Mouse (Mus musculus) midbrain, embryonic 13.5 days (tissue): ENCODE data around the gene Cxcl16. TPM values are rescaled to one million over a fixed set of nuclear protein-coding genes. Genes with fewer than 3 reads are reported as not detected.
"Not testable (repeated sequence)": the region's sequence is repeated elsewhere in the genome, so short reads cannot be mapped to it uniquely, and the experiment has no call there.

ENCODE experiments used
- ATAC-seq: fragments of 200-750 bp; cut with Nextera tagmentation; 2 replicates; pipeline ENCODE4 v1.8.0; 2017; ENCODE audit warnings: mild to moderate bottlenecking, moderate TSS enrichment, moderate library complexity
- H3K27ac ChIP-seq: fragments of 300-500 bp; sonication (generic); 2 replicates; pipeline ENCODE4 v1.5.1; 2015; ENCODE audit warnings: inconsistent platforms, mild to moderate bottlenecking, moderate library complexity
- H3K27me3 ChIP-seq: fragments of 300-500 bp; sonication (generic); 2 replicates; pipeline ENCODE4 v1.6.1; 2015; ENCODE audit warnings: mild to moderate bottlenecking, inconsistent platforms
- H3K36me3 ChIP-seq: fragments of 300-500 bp; sonication (generic); 2 replicates; pipeline ENCODE4 v1.6.1; 2015; ENCODE audit warnings: mild to moderate bottlenecking, inconsistent platforms
- H3K4me1 ChIP-seq: fragments of 300-500 bp; sonication (generic); replicated peaks from 2 replicates; pipeline ENCODE4 v1.6.1; 2015; ENCODE audit warnings: inconsistent platforms
- H3K4me2 ChIP-seq: fragments of 300-500 bp; sonication (generic); replicated peaks from 2 replicates; pipeline ENCODE4 v1.6.1; 2015; ENCODE audit warnings: moderate library complexity, mild to moderate bottlenecking, inconsistent platforms
- H3K4me3 ChIP-seq: fragments of 300-500 bp; sonication (generic); replicated peaks from 2 replicates; pipeline ENCODE4 v1.5.1; 2015; ENCODE audit warnings: mild to moderate bottlenecking, inconsistent platforms
- H3K9ac ChIP-seq: fragments of 300-500 bp; sonication (generic); replicated peaks from 2 replicates; pipeline ENCODE4 v1.6.1; 2015; ENCODE audit warnings: mild to moderate bottlenecking, inconsistent platforms
- H3K9me3 ChIP-seq: fragments of 300-500 bp; sonication (generic); 2 replicates; pipeline ENCODE4 v1.6.1; 2016; ENCODE audit warnings: mild to moderate bottlenecking, inconsistent platforms
- WGBS: fragments of 180-500 bp; shearing (Covaris S2); methylation state at CpG from one replicate; pipeline ENCODE4 v1.1.7; 2015; 5-methylcytosine and 5-hydroxymethylcytosine counted together
- polyA plus RNA-seq: library from polyadenylated mRNA; unstranded; fragments of >200 nt; fragmentation: Nextera tagmentation; extraction: Ambion mirVana; gene quantifications from 2 replicates; pipeline ENCODE4 v1.2.1, GENCODE M21; 2015

Cxcl16 gene
- polyA plus RNA-seq, 1 experiment from 2014 or later, result 1.6 TPM

DNA sequence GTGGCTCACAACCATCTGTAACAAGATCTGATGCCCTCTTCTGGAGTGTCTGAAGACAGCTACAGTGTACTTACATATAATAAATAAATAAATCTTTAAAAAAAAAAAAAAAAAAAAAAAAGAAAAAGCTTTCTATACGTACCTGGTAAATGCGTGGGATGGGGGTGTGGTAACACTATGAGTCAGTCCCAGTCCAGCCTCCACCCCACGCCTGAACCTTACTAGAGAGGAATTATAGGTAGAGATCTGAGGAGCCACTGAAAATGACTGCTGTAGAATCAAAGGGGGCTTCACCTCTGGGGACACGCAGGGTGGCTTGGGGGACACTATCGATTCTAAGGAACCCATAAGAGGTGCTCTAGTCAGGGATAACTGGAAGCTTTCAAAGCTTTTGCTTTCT is 13.5 kb upstream of the Cxcl16 start:
- not testable (repeated sequence) for H3K4me1 ChIP-seq, H3K4me2 ChIP-seq, H3K4me3 ChIP-seq, H3K27me3 ChIP-seq, ATAC-seq, H3K27ac ChIP-seq, H3K36me3 ChIP-seq, H3K9ac ChIP-seq, H3K9me3 ChIP-seq
- 88% methylated on average over 5 of the region's 5 CpGs for WGBS

GRCm38 (mm10) chr11:70472716-70473115 is 12.9 kb upstream of the Cxcl16 start:
- no peak overlapping the region for H3K4me2 ChIP-seq
- H3K9ac ChIP-seq, result no peak overlapping the region
- H3K4me3 ChIP-seq, result no peak overlapping the region
- no peaks in the 10 kb centered on the region for H3K36me3 ChIP-seq
- no peak overlapping the region for H3K27ac ChIP-seq
- no peak for ATAC-seq
- no peaks in the 10 kb centered on the region for H3K27me3 ChIP-seq
- H3K4me1 ChIP-seq, result no peaks in the 10 kb centered on the region
- H3K9me3 ChIP-seq, result no peaks in the 10 kb centered on the region

DNA sequence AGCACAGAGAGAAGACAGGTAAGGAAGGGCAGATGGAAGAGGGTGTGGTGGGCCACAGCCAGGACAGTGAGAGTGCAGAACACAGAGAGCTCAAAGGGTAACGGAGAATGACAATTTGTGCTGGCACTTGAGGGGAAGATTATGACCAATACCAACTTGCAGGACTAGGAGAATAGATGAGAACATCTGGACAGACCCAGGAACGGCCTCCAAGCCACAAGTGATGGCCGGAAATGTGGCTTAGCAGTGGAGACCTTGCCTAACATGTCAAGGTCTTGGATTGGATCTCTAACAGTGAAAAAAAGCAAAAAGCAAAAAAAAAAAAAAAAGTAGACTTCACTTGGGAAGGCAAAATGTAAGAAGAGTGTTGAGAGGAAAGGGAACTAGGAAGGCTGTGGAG is 10.0 kb upstream of the Cxcl16 start:
- Histone ChIP-seq H3K4me1 (peaks cover 12% of the 10 kb centered on the region), H3K36me3 (no peaks in the 10 kb centered on the region), H3K4me2 (no peak overlapping the region), H3K9me3 (no peaks in the 10 kb centered on the region), H3K9ac (no peak overlapping the region), H3K27ac (no peak overlapping the region), H3K4me3 (no peak overlapping the region), H3K27me3 (peaks cover 24% of the 10 kb centered on the region)
- no peak for ATAC-seq
- WGBS, result 89% methylated on average over 3 of the region's 3 CpGs

GRCm38 (mm10) chr11:70467902-70468619 is 8.3 kb upstream of the Cxcl16 start:
- no peak overlapping the region for H3K4me2 ChIP-seq
- H3K9ac ChIP-seq, result no peak overlapping the region
- H3K4me3 ChIP-seq, result no peak overlapping the region
- peaks cover 39% of the 10 kb centered on the region for H3K27me3 ChIP-seq
- WGBS, result 84% methylated on average over 5 of the region's 5 CpGs
- no peak for ATAC-seq
- H3K27ac ChIP-seq, result no peak overlapping the region
- no peaks in the 10 kb centered on the region for H3K9me3 ChIP-seq
- H3K36me3 ChIP-seq, result no peaks in the 10 kb centered on the region
- H3K4me1 ChIP-seq, result peaks cover 12% of the 10 kb centered on the region

- Histone ChIP-seq H3K36me3 (no peaks in the 10 kb centered on the region), H3K4me2 (peak overlapping the region; percentile 38), H3K9ac (peak overlapping the region; percentile 39; the same call in 1 of the 2 replicates), H3K9me3 (no peaks in the 10 kb centered on the region), H3K27ac (no peak overlapping the region), H3K4me3 (0 out of 2 replicates have a peak overlapping the region, but pooled peaks have one; percentile 13), H3K27me3 (peaks cover 48% of the 10 kb centered on the region), H3K4me1 (peaks cover 12% of the 10 kb centered on the region)
- no peak for ATAC-seq
- WGBS, result 10% methylated on average over 23 of the region's 23 CpGs
Measured at GRCm38 (mm10) chr11:70465824-70466223, 6.0 kb upstream of the Cxcl16 start.

DNA sequence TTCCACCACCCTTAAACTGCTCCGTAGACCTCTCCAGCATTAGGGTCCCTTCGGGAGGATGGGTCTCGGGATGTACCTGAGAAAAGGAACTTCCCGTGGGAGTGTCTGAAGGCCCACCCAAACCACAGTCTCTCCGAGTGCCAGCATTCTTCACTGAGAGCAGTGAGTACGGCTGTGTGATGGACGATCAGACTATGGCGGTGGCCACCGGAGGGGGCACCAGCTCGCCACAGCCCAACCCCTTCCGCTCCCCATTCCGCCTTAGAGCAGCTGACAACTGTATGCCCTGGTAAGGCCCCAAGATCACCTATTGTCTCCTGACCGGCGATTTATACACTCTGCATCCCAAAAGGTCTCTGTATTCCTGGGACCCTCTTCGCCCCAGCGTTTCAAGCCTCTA is 5.4 kb upstream of the Cxcl16 start:
- Histone ChIP-seq H3K4me3 (0 out of 2 replicates have a peak overlapping the region, but pooled peaks have one; percentile 13), H3K4me2 (peak overlapping the region; percentile 38), H3K4me1 (peaks cover 12% of the 10 kb centered on the region), H3K36me3 (no peaks in the 10 kb centered on the region), H3K9ac (0 out of 2 replicates have a peak overlapping the region, but pooled peaks have one; percentile 14), H3K27me3 (peaks cover 54% of the 10 kb centered on the region), H3K9me3 (no peaks in the 10 kb centered on the region), H3K27ac (no peak overlapping the region)
- WGBS, result 23% methylated on average over 16 of the region's 16 CpGs
- ATAC-seq, result no peak

DNA sequence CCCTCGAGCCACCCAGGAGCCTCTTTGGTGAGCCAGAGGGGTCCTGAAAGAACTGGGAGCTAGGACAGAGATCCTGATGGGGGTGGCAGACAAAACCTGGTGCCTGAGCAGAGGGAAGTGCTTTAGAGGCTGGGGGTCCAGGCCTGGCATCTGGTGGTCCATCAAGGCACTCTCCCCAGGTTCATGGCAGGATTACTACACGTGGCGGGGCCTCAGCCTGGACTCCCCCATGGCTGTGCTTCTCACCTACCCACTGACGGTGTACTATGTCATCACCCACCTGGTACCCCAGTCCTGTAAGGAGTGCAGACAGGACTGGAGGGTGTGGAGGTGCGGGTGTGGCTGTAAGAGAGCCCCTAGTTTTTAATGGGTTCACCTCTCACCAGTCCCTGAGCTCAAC is 4.2 kb upstream of the Cxcl16 start:
- Histone ChIP-seq H3K9ac (no peak overlapping the region), H3K27ac (no peak overlapping the region), H3K27me3 (peaks cover 66% of the 10 kb centered on the region), H3K4me3 (no peak overlapping the region), H3K4me1 (peaks cover 18% of the 10 kb centered on the region), H3K9me3 (no peaks in the 10 kb centered on the region), H3K4me2 (no peak overlapping the region), H3K36me3 (no peaks in the 10 kb centered on the region)
- ATAC-seq, result no peak
- WGBS, result 78% methylated on average over 5 of the region's 5 CpGs

- Histone ChIP-seq H3K4me1 (peaks cover 12% of the 10 kb centered on the region), H3K4me3 (peak within 1 kb of the TSS; percentile 42), H3K4me2 (peak within 1 kb of the TSS; percentile 61), H3K9me3 (no peaks in the 10 kb centered on the region), H3K27me3 (peaks cover 45% of the 10 kb centered on the region), H3K27ac (no peak within 1 kb of the TSS), H3K36me3 (peaks cover 6% of the 10 kb centered on the region; the same call in 1 of the 2 replicates), H3K9ac (peak within 1 kb of the TSS; percentile 63)
- no peak for ATAC-seq
- 20% methylated on average over 31 of the region's 32 CpGs for whole genome bisulfite sequencing
Measured at GRCm38 (mm10) chr11:70458688-70459600, 840 bp downstream of the Cxcl16 start, which contains the start of gene Zmynd15. Gene Zmynd15 (plus strand): TSS chr11:70459433.

- peaks cover 6% of the 10 kb centered on the region for H3K27me3 ChIP-seq
- no peaks in the 10 kb centered on the region for H3K9me3 ChIP-seq
- no peak overlapping the region for H3K27ac ChIP-seq
- peaks cover 19% of the 10 kb centered on the region for H3K4me1 ChIP-seq
- 90% methylated on average over 9 of the region's 9 CpGs for WGBS
- H3K4me3 ChIP-seq, result 0 out of 2 replicates have a peak overlapping the region, but pooled peaks have one; percentile 65
- no peak overlapping the region for H3K9ac ChIP-seq
- no peak for ATAC-seq
- peaks cover 11% of the 10 kb centered on the region; the same call in 1 of the 2 replicates for H3K36me3 ChIP-seq
- H3K4me2 ChIP-seq, result peak overlapping the region; percentile 70
Measured at GRCm38 (mm10) chr11:70453261-70454044, 6.3 kb downstream of the Cxcl16 start.

DNA sequence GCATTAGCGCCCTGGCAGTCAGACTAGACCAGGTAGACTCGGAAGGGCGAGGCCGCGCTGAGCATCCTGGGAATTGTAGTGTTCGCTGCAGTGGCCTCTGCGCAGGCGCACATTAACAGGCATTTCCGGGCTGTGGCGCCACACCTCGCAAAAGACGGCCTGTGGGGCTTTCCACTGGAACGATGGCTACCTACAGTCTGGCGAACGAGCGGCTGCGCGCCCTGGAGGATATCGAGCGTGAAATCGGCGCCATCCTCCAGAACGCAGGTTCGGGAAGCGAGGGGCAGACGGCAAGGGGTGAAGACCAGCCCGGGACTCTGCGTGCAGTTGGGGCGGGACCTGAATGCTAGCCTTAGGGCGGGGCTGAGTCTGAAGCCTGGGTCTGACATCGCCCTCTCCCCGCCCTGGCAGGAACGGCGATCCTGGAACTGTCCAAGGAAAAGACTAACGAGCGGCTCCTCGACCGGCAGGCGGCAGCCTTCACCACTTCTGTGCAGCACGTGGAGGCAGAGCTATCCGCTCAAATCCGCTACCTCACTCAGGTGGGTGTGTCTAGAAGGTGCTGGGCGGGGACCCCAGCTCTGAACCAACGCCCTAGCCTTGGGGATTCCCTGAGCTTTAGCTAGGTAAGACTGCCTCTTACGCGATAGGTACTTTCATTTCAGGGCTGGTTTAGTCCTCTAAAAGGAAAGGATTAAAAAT is 7.8 kb downstream of the Cxcl16 start, which contains the start of gene Med11:
TSS of gene Med11 (plus strand) at position 123 of the 702 bp plus-strand sequence.
- peaks cover 11% of the 10 kb centered on the region; the same call in 1 of the 2 replicates for H3K36me3 ChIP-seq
- peak within 1 kb of the TSS; percentile 70 for H3K4me2 ChIP-seq
- WGBS, result under 1% methylated on average over 46 of the region's 46 CpGs
- H3K4me3 ChIP-seq, result peak within 1 kb of the TSS; percentile 65
- peak; percentile 98 for ATAC-seq
- peak within 1 kb of the TSS; percentile 79 for H3K9ac ChIP-seq
- H3K27me3 ChIP-seq, result no peaks in the 10 kb centered on the region
- H3K9me3 ChIP-seq, result no peaks in the 10 kb centered on the region
- H3K27ac ChIP-seq, result peak within 1 kb of the TSS; percentile 96
- H3K4me1 ChIP-seq, result peaks cover 19% of the 10 kb centered on the region

DNA sequence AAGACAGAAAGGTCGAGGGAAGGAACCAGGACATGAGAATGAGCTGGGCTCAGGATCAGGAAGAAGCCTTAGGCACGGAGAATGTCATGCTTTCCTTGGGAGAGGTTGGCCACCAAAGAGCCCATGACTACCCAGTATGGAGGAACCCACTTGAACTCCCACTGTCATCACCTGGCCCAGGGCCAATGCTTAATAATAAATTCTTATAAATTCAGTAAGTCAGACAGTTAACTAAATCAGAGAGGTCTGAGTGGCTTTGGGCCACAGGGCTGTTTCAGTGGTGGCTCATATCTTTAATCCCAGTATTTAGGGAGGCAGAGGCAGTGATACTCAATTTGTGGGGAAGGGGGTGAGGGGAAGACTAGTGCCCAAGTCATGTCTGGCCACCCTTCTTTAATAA is 8.9 kb downstream of the Cxcl16 start:
- 72% methylated on average over 2 of the region's 2 CpGs for WGBS
- Histone ChIP-seq H3K27me3 (no peaks in the 10 kb centered on the region), H3K4me3 (0 out of 2 replicates have a peak overlapping the region, but pooled peaks have one; percentile 65), H3K9me3 (no peaks in the 10 kb centered on the region), H3K36me3 (peaks cover 11% of the 10 kb centered on the region; the same call in 1 of the 2 replicates), H3K4me2 (no peak overlapping the region), H3K9ac (no peak overlapping the region), H3K4me1 (peaks cover 19% of the 10 kb centered on the region), H3K27ac (no peak overlapping the region)
- no peak for ATAC-seq
